Mouse (Mus musculus): ENCODE data around the gene Ffar4. TPM values are rescaled to one million over a fixed set of nuclear protein-coding genes. Genes with fewer than 3 reads are reported as not detected.

Gene Ffar4
- polyA plus RNA-seq, 1 experiment from 2014 or later = not detected

- 100% methylated on average over 1 of the region's 1 CpGs for WGBS
Observed at GRCm38 (mm10) chr19:38156243-38156642, 59.4 kb downstream of the Ffar4 start.

GRCm38 (mm10) chr19:38161648-38162354, 64.9 kb downstream of the Ffar4 start:
- 92% methylated on average over 21 of the region's 21 CpGs for WGBS
- H3K4me2 ChIP-seq = no peak overlapping the region
- H3K27ac ChIP-seq = no peak overlapping the region
- H3K4me1 ChIP-seq = no peaks in the 10 kb centered on the region
- no peaks in the 10 kb centered on the region for H3K36me3 ChIP-seq (ENCODE audit: poor library complexity, severe bottlenecking)
- no peaks in the 10 kb centered on the region for H3K27me3 ChIP-seq
- no peaks in the 10 kb centered on the region for H3K9me3 ChIP-seq (replicated peaks)
- no peak overlapping the region for H3K4me3 ChIP-seq
- no peak overlapping the region for H3K9ac ChIP-seq
- ATAC-seq = no peak

More at GRCm38 (mm10) chr19:38156243-38156642, 59.4 kb downstream of the Ffar4 start:
- H3K9ac ChIP-seq = no peak overlapping the region
- ATAC-seq = no peak
- H3K36me3 ChIP-seq (ENCODE audit: poor library complexity, severe bottlenecking) = no peaks in the 10 kb centered on the region
- no peak overlapping the region for H3K4me3 ChIP-seq
- no peak overlapping the region for H3K27ac ChIP-seq
- H3K4me1 ChIP-seq = no peaks in the 10 kb centered on the region
- no peaks in the 10 kb centered on the region for H3K27me3 ChIP-seq
- H3K4me2 ChIP-seq = no peak overlapping the region
- no peaks in the 10 kb centered on the region for H3K9me3 ChIP-seq (replicated peaks)

Other genes with a start within 250 kb of the Ffar4 start
- 0.63 and 1.0 TPM in 2 replicates for gene Myof, start 53.5 kb upstream of the Ffar4 start, polyA plus RNA-seq (2015; fragmentation: Nextera tagmentation; extraction: Ambion mirVana)
- gene Cep55, start 42.1 kb upstream of the Ffar4 start, polyA plus RNA-seq (2015; fragmentation: Nextera tagmentation; extraction: Ambion mirVana) = 34.0 and 37.9 TPM in 2 replicates
- 0.65 and 6.0 TPM in 2 replicates for gene Rbp4, start 28.2 kb downstream of the Ffar4 start, polyA plus RNA-seq (2015; fragmentation: Nextera tagmentation; extraction: Ambion mirVana)
- 0.06 TPM in 1 of 2 replicates, not detected in the other for gene Pde6c, start 35.7 kb downstream of the Ffar4 start, polyA plus RNA-seq (2015; fragmentation: Nextera tagmentation; extraction: Ambion mirVana)
- 50.4 and 52.4 TPM in 2 replicates for gene Fra10ac1, start 127.1 kb downstream of the Ffar4 start, polyA plus RNA-seq (2015; fragmentation: Nextera tagmentation; extraction: Ambion mirVana)
- 5.9 TPM in 2 replicates for gene Lgi1, start 167.5 kb downstream of the Ffar4 start, polyA plus RNA-seq (2015; fragmentation: Nextera tagmentation; extraction: Ambion mirVana)

All from forebrain, embryonic 13.5 days (tissue).